Mouse (Mus musculus) limb, embryonic 12.5 days (tissue): ENCODE data around the gene Fam69b. TPM values are rescaled to one million over a fixed set of nuclear protein-coding genes. Genes with fewer than 3 reads are reported as not detected.

Experiments
- ATAC-seq: fragments of 200-750 bp; cut with Nextera tagmentation; 2 replicates; pipeline ENCODE4 v1.8.0; 2017; ENCODE audit warnings: low read depth, moderate TSS enrichment; ENCODE audit not compliant: insufficient number of reproducible peaks, insufficient read depth, low FRiP score, low TSS enrichment
- H3K27ac ChIP-seq: fragments of 300-500 bp; sonication (generic); 2 replicates; pipeline ENCODE4 v1.5.1; 2016; ENCODE audit warnings: mild to moderate bottlenecking, moderate library complexity
- H3K27me3 ChIP-seq: fragments of 300-500 bp; sonication (generic); 2 replicates; pipeline ENCODE4 v1.6.1; 2016; ENCODE audit warnings: mild to moderate bottlenecking, moderate library complexity
- H3K36me3 ChIP-seq: fragments of 300-500 bp; sonication (generic); 2 replicates; pipeline ENCODE4 v1.6.1; 2016; ENCODE audit warnings: mild to moderate bottlenecking, moderate library complexity
- H3K4me1 ChIP-seq: fragments of 300-500 bp; sonication (generic); replicated peaks from 2 replicates; pipeline ENCODE4 v1.6.1; 2016
- H3K4me2 ChIP-seq: fragments of 300-500 bp; sonication (generic); 2 replicates; pipeline ENCODE4 v1.6.1; 2016; ENCODE audit warnings: mild to moderate bottlenecking, moderate library complexity
- H3K4me3 ChIP-seq: fragments of 300-500 bp; sonication (generic); replicated peaks from 2 replicates; pipeline ENCODE4 v1.5.1; 2016; ENCODE audit warnings: mild to moderate bottlenecking
- H3K9ac ChIP-seq: fragments of 300-500 bp; sonication (generic); replicated peaks from 2 replicates; pipeline ENCODE4 v1.6.1; 2016; ENCODE audit warnings: mild to moderate bottlenecking, moderate library complexity
- H3K9me3 ChIP-seq: fragments of 300-500 bp; sonication (generic); 2 replicates; pipeline ENCODE4 v1.6.1; 2016; ENCODE audit warnings: mild to moderate bottlenecking, moderate library complexity
- WGBS: fragments of 180-500 bp; shearing (Covaris S2); methylation state at CpG from one replicate; pipeline ENCODE4 v1.1.7; 2016; 5-methylcytosine and 5-hydroxymethylcytosine counted together
- polyA plus RNA-seq: library from polyadenylated mRNA; unstranded; fragments of >200 nt; fragmentation: Nextera tagmentation; extraction: Ambion mirVana; gene quantifications from 2 replicates; pipeline ENCODE4 v1.2.1, GENCODE M21; 2016

Gene Fam69b
- polyA plus RNA-seq, 1 experiment from 2014 or later: 66.3 TPM

DNA sequence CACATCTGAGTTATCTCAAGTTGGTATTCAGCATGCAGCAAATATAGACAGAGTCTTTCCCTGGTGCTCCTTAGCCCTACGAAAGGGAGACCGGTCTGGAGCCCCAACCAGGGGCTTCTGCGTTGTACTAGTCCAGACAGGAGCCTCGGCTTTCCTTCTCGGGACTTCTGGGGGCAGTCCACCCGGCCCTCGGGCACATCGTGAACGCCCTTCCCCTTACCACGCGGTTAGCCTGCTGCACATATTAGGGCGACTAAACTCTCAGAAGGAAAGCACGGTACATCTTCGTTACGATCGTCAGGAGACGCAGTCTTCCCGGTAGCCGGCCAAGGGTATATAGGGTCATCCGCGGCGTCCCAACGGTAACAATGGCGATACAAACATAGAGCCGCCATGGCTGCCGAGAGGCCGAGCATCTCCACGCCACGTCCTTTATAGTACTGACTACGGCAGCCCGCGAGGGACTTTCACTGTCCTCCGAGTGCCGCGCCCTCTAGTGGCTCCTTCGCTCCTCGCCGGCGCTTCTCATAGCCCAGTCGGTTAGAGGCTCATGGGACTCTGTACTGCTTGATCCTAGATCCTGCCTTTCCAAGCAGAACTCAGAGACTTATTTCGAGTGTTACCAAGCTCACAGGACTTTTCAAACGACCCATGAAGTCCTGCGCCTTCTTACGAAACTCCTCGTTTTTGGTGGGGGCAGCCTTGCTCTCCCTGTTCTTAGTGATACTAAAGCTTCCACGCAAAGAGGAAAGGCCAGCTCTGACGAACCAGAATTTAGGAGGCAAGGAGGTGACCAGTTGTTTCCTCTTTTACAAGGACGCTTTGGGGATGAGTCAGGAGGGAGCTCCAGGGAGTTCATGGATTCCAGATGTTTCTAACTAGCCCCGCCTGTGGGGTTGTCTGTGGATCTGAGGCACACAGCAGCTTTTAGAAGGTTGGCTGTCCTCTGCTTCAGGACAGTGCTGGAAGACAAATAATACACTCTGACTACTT lies 11.9 kb downstream of the Fam69b start:
- Histone ChIP-seq H3K4me3 (peak overlapping the region; percentile 95), H3K4me1 (peaks cover 22% of the 10 kb centered on the region), H3K4me2 (peak overlapping the region; percentile 85), H3K27ac (peak overlapping the region; percentile 84), H3K36me3 (peaks cover 39% of the 10 kb centered on the region), H3K9ac (peak overlapping the region; percentile 94), H3K27me3 (no peaks in the 10 kb centered on the region), H3K9me3 (no peaks in the 10 kb centered on the region)
- peak; percentile 70 for ATAC-seq
- 3% methylated on average over 49 of the region's 49 CpGs for WGBS

DNA sequence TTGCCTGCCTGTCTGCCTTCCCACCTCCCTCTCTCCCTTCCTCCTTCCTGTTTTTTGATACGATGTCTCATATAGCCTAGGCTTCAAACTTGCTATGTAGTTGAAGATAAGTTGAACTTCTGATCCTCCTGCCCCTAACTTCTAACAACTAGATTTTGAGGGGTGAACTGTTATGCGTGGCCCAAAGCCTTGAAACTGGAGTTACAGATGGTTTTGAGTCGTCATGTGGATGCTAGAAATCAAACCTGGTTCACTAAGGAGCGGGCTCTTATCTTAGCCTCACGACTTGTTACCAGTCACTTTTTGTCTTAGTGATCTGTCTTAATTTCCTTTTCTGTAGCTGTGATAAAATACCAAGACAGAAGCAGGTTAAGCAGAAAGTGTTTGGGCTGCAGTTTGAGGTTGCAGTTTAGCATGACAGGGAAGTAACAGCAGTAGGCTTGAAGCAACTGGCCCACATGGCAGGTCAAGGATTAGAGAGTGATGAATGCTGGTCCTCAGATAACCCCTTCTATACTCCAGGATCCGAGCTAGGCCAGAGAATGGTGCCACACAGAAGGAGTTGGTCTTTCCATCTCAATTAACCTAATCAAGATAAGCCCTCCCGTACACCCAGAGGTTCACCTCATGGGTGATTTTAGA lies 12.9 kb downstream of the Fam69b start:
- Histone ChIP-seq H3K27me3 (no peaks in the 10 kb centered on the region), H3K4me1 (peaks cover 22% of the 10 kb centered on the region), H3K9me3 (no peaks in the 10 kb centered on the region), H3K36me3 (peaks cover 29% of the 10 kb centered on the region), H3K9ac (0 out of 2 replicates have a peak overlapping the region, but pooled peaks have one; percentile 37), H3K4me2 (0 out of 2 replicates have a peak overlapping the region, but pooled peaks have one; percentile 23), H3K4me3 (no peak overlapping the region), H3K27ac (no peak overlapping the region)
- WGBS: 66% methylated on average over 7 of the region's 7 CpGs
- ATAC-seq: no peak

DNA sequence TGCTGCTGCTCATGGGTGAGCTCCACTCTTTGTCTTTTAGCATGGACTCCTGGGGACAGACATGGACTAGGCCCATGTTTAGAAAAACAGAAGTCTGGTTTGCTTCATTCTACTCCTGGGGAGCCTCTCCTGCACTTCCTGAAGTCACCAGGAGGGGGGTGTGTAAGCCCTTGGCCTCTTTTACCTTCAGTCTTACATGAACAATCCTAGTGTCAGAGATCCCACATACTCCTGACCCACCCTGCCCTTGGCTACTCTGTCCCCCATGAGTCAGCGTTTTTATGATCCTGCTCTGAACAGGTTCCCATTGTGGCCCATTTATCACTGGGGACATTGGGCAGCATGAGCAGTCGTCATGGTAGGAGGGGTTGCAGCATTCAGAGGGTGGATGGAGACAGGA lies 15.7 kb downstream of the Fam69b start:
- H3K9me3 ChIP-seq: no peaks in the 10 kb centered on the region
- H3K27ac ChIP-seq: no peak overlapping the region
- H3K4me1 ChIP-seq: peaks cover 8% of the 10 kb centered on the region
- peaks cover 1% of the 10 kb centered on the region; the same call in 1 of the 2 replicates for H3K36me3 ChIP-seq
- no peaks in the 10 kb centered on the region for H3K27me3 ChIP-seq
- no peak overlapping the region for H3K9ac ChIP-seq
- no peak overlapping the region for H3K4me2 ChIP-seq
- no peak for ATAC-seq
- WGBS: 61% methylated on average over 2 of the region's 2 CpGs
- no peak overlapping the region for H3K4me3 ChIP-seq

DNA sequence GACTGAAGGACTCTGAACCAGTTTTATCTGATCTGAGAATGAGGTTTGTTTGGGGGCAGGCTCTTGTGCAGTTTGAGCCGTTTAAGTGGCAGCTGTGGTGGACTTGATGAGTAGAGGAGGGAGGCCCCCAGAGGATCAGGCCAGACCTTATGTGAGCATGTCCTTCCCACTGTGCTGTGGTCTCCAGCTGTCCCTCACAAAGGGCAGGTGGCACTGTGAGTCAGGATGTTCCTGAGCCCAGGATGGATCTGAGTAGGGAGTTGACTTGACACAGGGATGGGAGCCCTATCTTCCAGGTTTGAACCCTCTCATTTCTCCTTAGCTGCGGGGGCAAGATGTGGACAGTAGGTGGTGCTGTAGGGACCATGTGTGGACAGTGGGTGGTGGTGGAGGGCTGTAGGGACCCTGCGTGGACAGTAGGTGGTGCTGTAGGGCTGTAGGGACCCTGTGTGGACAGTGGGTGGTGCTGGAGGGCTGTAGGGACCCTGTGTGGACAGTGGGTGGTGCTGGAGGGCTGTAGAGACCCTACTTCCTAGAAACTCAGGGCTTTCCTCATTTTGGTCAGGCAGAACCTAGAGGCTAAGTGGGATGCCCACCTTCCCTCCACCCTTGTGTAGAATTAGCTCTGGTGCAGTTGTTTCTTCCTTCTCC lies 18.5 kb downstream of the Fam69b start:
- H3K9me3 ChIP-seq: no peaks in the 10 kb centered on the region
- H3K4me2 ChIP-seq: no peak overlapping the region
- H3K4me3 ChIP-seq: no peak overlapping the region
- 26% methylated on average over 3 of the region's 3 CpGs for WGBS
- H3K27me3 ChIP-seq: no peaks in the 10 kb centered on the region
- ATAC-seq: peak; percentile 93
- no peak overlapping the region for H3K9ac ChIP-seq
- no peak overlapping the region for H3K27ac ChIP-seq
- H3K4me1 ChIP-seq: no peaks in the 10 kb centered on the region
- H3K36me3 ChIP-seq: no peaks in the 10 kb centered on the region

DNA sequence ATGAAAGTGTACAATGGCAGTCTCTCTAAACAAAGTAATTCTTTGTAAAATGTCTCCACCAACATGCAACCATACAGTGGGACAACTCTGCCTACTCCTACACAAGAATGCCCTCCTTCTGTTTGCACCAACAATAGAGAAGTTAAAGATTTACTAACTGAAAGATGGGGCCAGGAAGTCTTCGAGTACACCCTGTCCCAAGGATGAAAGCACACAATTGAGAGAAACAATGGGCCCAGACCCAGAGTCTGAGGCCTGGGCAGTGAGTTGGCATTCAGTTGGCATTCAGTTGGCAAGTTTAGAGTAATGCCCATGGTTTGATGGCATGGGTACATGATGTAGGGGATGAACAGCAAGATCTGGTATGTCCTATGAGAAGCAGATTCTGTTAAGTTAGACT lies 26.4 kb downstream of the Fam69b start:
- Histone ChIP-seq H3K9ac (no peak overlapping the region), H3K4me1 (no peaks in the 10 kb centered on the region), H3K4me3 (no peak overlapping the region), H3K27ac (no peak overlapping the region), H3K4me2 (no peak overlapping the region), H3K9me3 (no peaks in the 10 kb centered on the region), H3K36me3 (no peaks in the 10 kb centered on the region), H3K27me3 (no peaks in the 10 kb centered on the region)
- WGBS: 76% methylated on average over 1 of the region's 1 CpGs
- ATAC-seq: no peak

DNA sequence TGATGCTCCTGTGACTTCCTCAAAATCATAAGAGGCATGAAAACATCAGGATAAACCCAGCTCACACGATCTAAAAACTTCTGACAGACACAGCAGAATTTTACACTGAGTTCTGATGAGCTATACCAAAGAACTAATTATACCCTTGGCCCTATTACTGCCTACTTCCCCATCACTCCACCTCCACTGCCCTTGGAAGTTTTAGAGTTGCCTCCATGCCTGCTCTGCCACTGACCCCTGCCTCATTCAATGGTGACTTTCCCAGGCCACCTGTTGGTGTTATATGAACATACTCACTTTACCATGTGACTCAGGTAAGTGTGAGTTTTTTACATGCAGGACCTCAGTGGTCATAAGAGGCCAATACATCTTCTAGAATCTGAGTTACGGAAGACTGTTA lies 29.2 kb downstream of the Fam69b start:
- H3K36me3 ChIP-seq: no peaks in the 10 kb centered on the region
- H3K9me3 ChIP-seq: no peaks in the 10 kb centered on the region
- H3K4me2 ChIP-seq: no peak overlapping the region
- no peak for ATAC-seq
- WGBS: 82% methylated on average over 2 of the region's 2 CpGs
- H3K27ac ChIP-seq: no peak overlapping the region
- H3K9ac ChIP-seq: no peak overlapping the region
- H3K4me3 ChIP-seq: no peak overlapping the region
- peaks cover 2% of the 10 kb centered on the region for H3K4me1 ChIP-seq
- peaks cover 7% of the 10 kb centered on the region; the same call in 1 of the 2 replicates for H3K27me3 ChIP-seq

DNA sequence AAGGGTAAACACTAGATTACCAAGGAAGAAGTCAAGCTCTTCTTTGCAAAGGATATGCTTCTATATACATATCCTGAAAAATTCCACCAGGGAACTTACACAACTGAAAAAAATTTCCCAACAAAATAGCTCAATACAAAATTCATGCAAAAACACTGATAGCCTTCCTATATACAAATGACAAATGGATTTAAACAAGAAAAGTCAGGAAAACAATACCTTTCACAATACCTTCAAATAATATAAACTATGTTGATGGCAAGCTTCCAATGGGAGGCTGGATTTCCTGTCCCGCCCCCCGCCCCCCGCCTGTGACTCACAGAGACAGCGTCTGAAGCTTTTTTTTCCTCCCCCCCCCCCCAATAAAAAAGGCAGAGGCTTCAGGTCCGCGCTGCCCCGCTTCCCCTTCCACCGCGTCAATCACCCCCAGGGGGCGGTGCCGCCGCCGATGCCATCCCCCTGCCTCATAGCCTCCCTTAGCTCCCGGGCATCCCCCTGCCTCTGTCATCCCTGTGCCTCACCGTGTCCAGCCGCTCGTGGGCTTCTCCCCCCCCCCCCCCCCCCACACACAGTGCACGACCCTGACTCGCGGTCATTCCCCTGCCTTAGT lies 33.0 kb downstream of the Fam69b start:
- Histone ChIP-seq H3K4me2 (peak overlapping the region; percentile 63), H3K36me3 (no peaks in the 10 kb centered on the region), H3K27ac (no peak overlapping the region), H3K27me3 (peaks cover 7% of the 10 kb centered on the region; the same call in 1 of the 2 replicates), H3K4me3 (peak overlapping the region; percentile 34), H3K4me1 (peaks cover 2% of the 10 kb centered on the region), H3K9ac (peak overlapping the region; percentile 37; the same call in 1 of the 2 replicates), H3K9me3 (no peaks in the 10 kb centered on the region)
- WGBS: 3% methylated on average over 13 of the region's 20 CpGs
- ATAC-seq: 0 out of 2 replicates have a peak, but pooled peaks have one; percentile 15

DNA sequence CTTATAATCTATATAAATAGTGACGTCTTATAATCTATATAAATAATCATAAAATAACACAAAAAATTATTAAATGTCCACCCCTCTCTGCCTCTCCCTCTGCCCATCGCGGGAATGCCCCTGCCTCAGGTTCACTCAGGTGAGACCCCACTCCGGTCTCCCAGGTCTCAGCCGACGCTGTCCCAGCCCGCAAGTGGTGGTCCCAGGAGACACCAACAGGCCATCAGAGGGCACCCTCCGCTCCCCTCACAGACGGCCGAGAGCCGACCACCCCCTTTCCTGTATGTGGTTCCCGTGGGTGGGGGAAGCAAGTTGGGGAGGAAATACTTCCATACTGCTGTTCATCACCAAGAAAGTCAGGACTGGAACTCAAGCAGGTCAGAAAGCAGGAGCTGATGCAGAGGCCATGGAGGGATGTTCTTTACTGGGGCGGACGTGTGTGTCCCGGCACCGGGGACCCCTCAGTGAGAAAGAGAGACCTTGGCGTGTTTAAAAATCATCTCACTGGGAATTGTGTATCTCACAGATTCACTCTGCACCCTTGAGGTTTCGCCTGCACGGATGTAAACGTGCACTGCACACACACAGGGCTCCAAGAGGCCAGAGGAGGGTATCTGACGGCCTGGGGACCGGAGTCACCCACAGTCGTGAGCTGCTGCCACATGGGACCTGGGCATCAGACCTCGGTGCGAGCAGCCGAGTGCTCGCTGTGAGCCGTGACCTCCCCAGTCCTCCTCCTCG lies 33.7 kb downstream of the Fam69b start:
- 46% methylated on average over 29 of the region's 29 CpGs for whole genome bisulfite sequencing
- Histone ChIP-seq H3K4me3 (peak overlapping the region; percentile 34), H3K27me3 (peaks cover 7% of the 10 kb centered on the region; the same call in 1 of the 2 replicates), H3K9me3 (no peaks in the 10 kb centered on the region), H3K36me3 (no peaks in the 10 kb centered on the region), H3K27ac (no peak overlapping the region), H3K4me2 (peak overlapping the region; percentile 63), H3K9ac (0 out of 2 replicates have a peak overlapping the region, but pooled peaks have one; percentile 37), H3K4me1 (peaks cover 2% of the 10 kb centered on the region)
- 0 out of 2 replicates have a peak, but pooled peaks have one; percentile 52 for ATAC-seq

DNA sequence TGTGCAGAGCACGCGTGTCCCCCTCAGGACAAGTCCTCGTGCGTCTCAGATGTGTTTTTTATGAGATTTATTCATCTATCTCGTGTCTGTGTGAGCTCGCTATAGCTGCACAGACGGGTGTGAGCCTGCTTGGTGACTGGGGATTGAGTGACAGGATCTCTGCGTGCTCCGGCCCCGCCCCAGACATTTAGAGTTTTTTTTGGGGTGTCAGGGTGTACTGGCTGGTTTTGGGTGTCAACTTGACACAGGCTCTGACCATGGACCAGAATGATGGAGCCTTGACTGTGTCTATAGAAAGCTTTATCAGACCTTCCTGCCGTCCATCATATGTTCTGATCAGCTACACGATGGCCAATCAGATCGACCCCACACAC lies 34.2 kb downstream of the Fam69b start:
- WGBS: 75% methylated on average over 13 of the region's 13 CpGs
- Histone ChIP-seq H3K36me3 (no peaks in the 10 kb centered on the region), H3K4me3 (no peak overlapping the region), H3K27me3 (peaks cover 7% of the 10 kb centered on the region; the same call in 1 of the 2 replicates), H3K9me3 (no peaks in the 10 kb centered on the region), H3K4me2 (no peak overlapping the region), H3K4me1 (peaks cover 2% of the 10 kb centered on the region), H3K9ac (no peak overlapping the region), H3K27ac (no peak overlapping the region)
- no peak for ATAC-seq

DNA sequence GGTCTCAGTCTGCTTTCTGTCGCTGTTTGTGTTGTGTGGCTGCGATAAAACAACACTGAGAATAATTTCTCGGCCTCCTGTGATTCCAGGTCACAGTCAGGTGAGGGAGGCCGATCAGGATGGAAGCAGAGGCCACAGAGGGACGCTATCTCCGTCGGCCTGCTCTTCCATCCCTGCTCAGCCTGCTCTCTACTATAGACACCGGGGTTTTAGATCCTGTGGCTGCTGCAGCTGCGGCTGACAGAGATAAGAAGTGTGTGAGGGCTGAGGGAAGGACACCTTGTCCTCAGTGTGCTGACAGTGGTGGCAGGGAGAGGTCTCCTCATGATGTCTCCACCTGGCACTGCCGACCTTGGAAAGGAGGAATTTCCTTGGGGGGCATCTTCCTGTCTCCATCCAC lies 34.9 kb downstream of the Fam69b start:
- Histone ChIP-seq H3K9ac (no peak overlapping the region), H3K27ac (no peak overlapping the region), H3K4me3 (no peak overlapping the region), H3K9me3 (no peaks in the 10 kb centered on the region), H3K4me1 (peaks cover 2% of the 10 kb centered on the region), H3K4me2 (no peak overlapping the region), H3K27me3 (peaks cover 7% of the 10 kb centered on the region; the same call in 1 of the 2 replicates), H3K36me3 (no peaks in the 10 kb centered on the region)
- 86% methylated on average over 10 of the region's 10 CpGs for WGBS
- no peak for ATAC-seq
